Mouse (Mus musculus) adrenal gland, postnatal 36 days (tissue): ENCODE results near the gene Ddias. TPM values are rescaled to one million over a fixed set of nuclear protein-coding genes. Genes with fewer than 3 reads are reported as not detected.
A peak's percentile ranks its signal among the peaks of the same experiment; 100 is the strongest.

Experiments
- DNase-seq, 2 experiments: peaks; one replicate each; pipeline ENCODE4 v3.0.0; 2021; ENCODE audit warnings: mixed read lengths in 1 of 2
- total RNA-seq, 2 experiments: library from RNA; stranded (reverse); gene quantifications; 2 replicates each; pipeline ENCODE4 v1.2.3; 2021

Ddias gene
- total RNA-seq, 2 experiments from 2014 or later: 0.76 to 1.2 TPM

GRCm38 (mm10) chr7:92866526-92866925 is 7.5 kb downstream of the Ddias start:
- no peak for DNase-seq

- DNase-seq: peak; percentile 21 to 35
These were observed 25.8 kb downstream of the Ddias start for GRCm38 (mm10) chr7:92848246-92848645.

- no peak for DNase-seq
These were observed 31.8 kb downstream of the Ddias start for GRCm38 (mm10) chr7:92842254-92842653.

GRCm38 (mm10) chr7:92837907-92838306 is 36.1 kb downstream of the Ddias start:
- DNase-seq: no peak

GRCm38 (mm10) chr7:92837226-92837625 is 36.8 kb downstream of the Ddias start:
- DNase-seq: no peak

- no peak for DNase-seq
These were observed 37.6 kb downstream of the Ddias start for GRCm38 (mm10) chr7:92836447-92836846.

- no peak for DNase-seq
These were observed 39.7 kb downstream of the Ddias start for GRCm38 (mm10) chr7:92834391-92834790.

GRCm38 (mm10) chr7:92832395-92832794 is 41.7 kb downstream of the Ddias start:
- no peak for DNase-seq

- DNase-seq: no peak
These were observed 46.1 kb downstream of the Ddias start for GRCm38 (mm10) chr7:92827981-92828380.

- DNase-seq: no peak
These were observed 47.8 kb downstream of the Ddias start for GRCm38 (mm10) chr7:92826248-92826647.

GRCm38 (mm10) chr7:92822409-92823101 is 51.5 kb downstream of the Ddias start:
- DNase-seq: no peak

- no peak for DNase-seq
These were observed 52.2 kb downstream of the Ddias start for GRCm38 (mm10) chr7:92821871-92822270.

- DNase-seq: peak in 1 of 2 experiments; percentile 11
These were observed 53.0 kb downstream of the Ddias start for GRCm38 (mm10) chr7:92820941-92821465.

- DNase-seq: no peak
These were observed 53.6 kb downstream of the Ddias start for GRCm38 (mm10) chr7:92820410-92820809.

- DNase-seq: no peak
These were observed 54.4 kb downstream of the Ddias start for GRCm38 (mm10) chr7:92819656-92820055.

GRCm38 (mm10) chr7:92817886-92818285 is 56.2 kb downstream of the Ddias start:
- no peak for DNase-seq

GRCm38 (mm10) chr7:92817242-92817641 is 56.8 kb downstream of the Ddias start:
- no peak for DNase-seq

GRCm38 (mm10) chr7:92811667-92812279 is 62.3 kb downstream of the Ddias start:
- no peak for DNase-seq

Other genes starting within 250 kb of the Ddias start
- gene Ankrd42, start 237.1 kb downstream of the Ddias start, total RNA-seq: 1 to 10 TPM; 8.1 to 9.0 TPM
- gene Pcf11, start 204.3 kb downstream of the Ddias start, total RNA-seq: 10 to 100 TPM; 61.5 to 64.7 TPM
- gene Rab30, start 132.6 kb downstream of the Ddias start, total RNA-seq: 1 to 10 TPM; 3.7 to 6.2 TPM
- 10 to 100 TPM; 12.9 to 13.8 TPM for gene Prcp, start 223 bp upstream of the Ddias start, total RNA-seq
- 1 to 10 TPM; 3.0 to 3.9 TPM for gene Fam181b, start 205.6 kb upstream of the Ddias start, total RNA-seq